Mouse (Mus musculus) hindlimb bud, embryonic 11.5 days (tissue): ENCODE measurements around the gene Slc29a2.
"Not testable (repeated sequence)": the region's sequence is repeated elsewhere in the genome, so short reads cannot be mapped to it uniquely, and the experiment has no call there.

ENCODE experiments used
- DNase-seq: peaks from one replicate; pipeline ENCODE4 v3.0.0-alpha.2; 2012; ENCODE audit warnings: low read depth, low spot score; ENCODE audit errors: extremely low spot score

The Slc29a2 gene

DNA sequence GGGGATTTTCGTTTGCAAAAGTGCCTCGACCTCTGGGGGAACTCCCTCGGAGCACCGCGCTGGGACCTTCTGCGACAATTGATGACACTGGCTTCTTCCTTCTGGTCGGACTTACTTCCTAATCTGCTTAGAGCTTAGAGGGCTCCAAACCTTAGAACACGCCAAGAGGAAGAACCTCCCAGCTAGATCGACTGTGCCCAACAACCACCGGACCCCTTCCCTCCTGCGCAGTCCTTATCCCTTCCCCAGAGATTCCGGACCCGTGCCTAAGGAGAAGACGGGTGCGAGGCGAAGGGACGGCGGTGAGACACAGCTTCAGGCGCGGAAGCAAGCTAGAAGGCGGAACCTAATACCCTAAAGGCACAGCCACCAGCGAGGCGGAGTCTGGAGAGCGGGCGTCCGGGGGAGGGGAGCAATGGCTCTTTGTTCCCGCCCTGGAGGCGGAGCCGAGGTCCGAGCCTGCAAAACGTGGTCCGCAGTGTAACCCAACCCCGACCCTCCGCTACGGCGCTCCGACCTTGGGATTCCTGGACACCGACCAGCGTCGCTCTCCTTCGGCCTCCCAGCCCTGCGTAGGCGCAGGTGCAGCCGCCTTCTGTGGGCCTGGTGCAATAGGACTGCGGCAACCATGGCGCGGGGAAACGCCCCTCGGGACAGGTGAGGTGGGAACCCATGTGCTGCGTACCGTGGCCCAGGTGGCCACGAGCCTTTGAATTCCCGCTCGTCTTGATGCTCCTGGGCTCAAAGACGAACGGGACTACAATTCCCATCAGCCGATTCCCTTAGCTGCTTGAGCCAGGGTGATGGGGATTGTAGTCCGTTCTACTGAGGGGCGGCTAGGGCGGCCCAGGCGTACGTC is at the start of gene Slc29a2:
TSS of gene Slc29a2 (plus strand) at position 240 of the 859 bp plus-strand sequence.
- DNase-seq: no peak

DNA sequence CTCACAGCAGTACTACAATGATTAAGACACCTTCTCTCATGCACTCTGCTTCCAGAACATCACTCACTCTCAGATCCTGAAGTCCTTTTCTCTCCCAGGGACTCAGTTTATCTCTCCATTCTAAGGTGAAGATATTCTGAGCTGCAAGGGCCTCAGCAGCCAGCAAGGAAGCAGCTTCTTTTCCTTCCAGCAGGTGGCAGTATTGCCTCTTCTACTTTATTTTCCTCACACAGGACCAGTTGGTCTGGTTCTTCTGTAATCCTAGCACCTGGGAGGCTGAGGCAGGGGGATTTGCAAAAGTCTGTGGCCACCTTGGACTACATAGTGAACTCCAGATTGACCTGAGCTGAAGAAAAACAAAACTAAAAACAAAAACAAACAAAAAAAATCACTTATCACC is 41.9 kb upstream of the Slc29a2 start:
- DNase-seq: peak; percentile 71

GRCm38 (mm10) chr19:4989013-4989412 is 34.6 kb upstream of the Slc29a2 start:
- DNase-seq: peak; percentile 72

DNA sequence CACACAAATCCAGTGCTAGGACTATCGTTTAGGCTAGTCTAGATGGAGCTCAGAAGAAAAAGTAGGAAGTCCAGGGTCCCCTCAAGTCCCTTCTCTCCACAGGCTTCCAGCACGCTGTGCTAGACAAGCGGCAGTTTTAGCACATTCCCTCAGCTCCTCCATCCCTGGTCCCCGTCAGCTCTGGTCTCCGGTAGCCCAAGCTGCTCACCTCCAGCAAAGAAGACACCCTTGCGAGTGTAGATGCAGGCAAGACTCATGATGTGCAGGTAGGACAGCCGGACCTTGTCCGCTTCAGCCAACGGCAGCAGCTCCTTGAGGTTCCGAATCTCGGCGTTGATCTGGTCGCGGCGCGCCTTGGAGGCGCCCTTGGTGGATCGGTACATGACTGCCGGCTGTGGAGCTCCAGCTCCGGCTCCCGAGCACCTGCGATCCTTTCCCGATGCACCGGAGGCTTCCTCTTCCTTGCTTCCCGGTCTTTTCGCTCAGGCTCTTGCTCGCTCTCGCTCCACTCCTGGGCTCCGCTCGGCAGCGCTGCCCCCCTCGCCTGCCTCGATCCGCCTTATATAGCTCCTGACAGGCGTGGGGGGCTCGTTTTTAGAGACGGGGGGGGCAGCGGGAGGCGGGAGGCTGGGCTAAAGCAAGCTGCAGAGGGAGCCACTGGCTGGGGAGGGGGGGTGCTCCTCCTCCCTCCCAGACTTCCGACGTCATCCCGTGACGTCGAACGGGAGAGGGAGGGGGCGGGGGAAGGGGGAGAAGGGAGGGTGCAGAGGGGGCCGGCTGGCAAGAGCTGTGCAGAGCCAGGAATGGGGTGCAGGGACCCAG is 34.0 kb upstream of the Slc29a2 start:
- DNase-seq: no peak

GRCm38 (mm10) chr19:4990256-4990625 is 33.4 kb upstream of the Slc29a2 start, which contains the start of gene Npas4:
TSS of gene Npas4 (minus strand) at chr19:4990316.
- no peak for DNase-seq

DNA sequence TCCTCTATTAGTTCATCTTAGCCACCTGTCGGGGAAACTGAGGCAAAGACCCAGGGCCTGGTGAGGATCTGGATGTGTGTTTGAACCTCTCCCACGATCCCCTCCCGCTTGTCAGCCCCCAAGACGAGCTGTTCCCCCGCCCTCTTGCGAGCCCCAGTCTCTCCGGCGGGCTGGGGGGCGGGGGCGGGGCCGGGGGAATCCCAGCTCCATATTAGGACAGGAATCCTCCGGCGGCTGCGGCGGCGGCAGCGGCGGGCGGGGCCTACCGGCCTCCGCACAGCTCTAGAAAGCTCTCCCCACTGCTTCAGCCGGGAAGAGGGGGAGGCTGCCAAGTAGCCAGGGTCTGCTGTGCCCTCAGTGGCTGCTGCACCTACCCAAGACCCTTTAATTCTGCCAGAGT is 32.9 kb upstream of the Slc29a2 start:
- no peak for DNase-seq

DNA sequence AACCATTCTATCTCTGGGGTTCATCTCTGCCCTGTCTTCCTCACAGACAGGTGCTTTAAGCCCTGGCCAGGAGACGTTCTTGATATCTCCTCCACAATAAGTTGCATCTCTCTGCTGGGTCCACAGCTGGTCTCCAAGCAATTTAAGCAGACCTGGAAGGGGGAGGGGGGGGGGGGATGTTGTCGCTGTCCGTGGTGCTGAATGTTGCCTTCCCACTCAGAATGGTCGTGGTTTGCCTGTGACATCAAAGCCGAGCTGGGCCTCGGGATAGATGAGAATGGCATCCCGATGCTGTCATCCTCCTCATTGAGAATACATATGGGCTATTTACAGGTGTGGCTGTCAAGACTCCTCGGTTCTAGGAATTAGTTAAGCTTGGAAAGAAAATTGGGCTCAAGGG is 31.3 kb upstream of the Slc29a2 start:
- no peak for DNase-seq

GRCm38 (mm10) chr19:4992904-4993303 is 30.8 kb upstream of the Slc29a2 start:
- no peak for DNase-seq

GRCm38 (mm10) chr19:4994043-4994442 is 29.6 kb upstream of the Slc29a2 start:
- no peak for DNase-seq

GRCm38 (mm10) chr19:4999445-5000140 is 24.1 kb upstream of the Slc29a2 start:
- no peak for DNase-seq

DNA sequence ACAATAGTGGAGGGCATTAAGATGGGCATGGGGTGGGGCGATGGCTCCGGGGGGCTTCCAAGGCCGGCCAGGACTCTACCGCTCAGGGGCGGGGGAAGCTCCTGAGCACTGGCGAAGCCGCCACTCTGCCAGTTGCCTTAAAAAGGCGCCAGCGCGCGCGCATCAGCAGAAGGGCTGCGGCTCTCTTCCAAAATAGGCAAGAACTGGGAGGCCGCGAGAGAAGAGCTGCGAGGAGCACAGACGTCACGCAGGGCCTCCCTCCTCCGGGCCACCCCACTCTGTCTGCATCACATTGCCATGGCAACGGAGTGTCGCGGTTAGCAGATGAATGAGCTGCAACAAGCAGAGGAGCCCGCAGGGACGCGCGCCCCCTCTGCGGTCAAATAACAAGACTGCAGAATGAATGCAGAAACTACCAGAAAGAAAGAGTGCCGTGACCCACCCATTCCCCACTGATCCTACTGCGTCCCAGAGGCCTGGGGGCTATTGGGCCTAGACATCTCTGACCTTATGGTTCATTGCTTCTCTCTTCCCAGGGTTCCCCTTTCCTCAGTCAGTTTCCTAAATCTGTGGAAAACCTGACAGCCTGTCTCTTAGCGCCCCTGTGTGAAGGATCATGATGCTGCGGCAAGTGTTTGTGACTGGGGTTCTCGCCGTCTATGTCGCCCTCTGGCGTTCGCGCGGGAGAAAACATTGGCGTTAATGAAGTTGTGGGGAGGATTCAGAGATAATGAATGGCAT is 21.8 kb upstream of the Slc29a2 start:
- DNase-seq: no peak

- DNase-seq: not testable (repeated sequence)
Measured at GRCm38 (mm10) chr19:5003644-5004043, 20.0 kb upstream of the Slc29a2 start.

- DNase-seq: no peak
Measured at GRCm38 (mm10) chr19:5004925-5005324, 18.7 kb upstream of the Slc29a2 start.

DNA sequence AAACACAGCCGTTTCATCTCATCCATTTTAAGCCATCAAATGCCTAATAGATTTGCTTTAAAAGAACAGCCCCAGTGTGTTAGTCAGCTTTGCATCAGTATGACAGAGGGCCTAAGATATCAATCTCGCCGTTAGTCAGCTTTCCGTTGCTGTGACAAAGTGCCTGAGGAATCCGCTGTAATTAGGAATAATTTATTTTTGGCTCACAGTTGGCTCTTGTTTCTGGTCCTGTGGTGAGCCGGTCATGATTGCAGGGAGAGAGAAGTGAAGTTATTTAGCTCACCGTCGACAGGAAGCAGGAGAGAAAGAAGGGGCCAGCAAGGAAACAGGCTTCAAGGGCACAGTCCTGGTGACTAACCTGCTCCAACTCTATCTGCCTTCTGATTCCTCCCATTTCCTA is 10.5 kb upstream of the Slc29a2 start:
- no peak for DNase-seq

DNA sequence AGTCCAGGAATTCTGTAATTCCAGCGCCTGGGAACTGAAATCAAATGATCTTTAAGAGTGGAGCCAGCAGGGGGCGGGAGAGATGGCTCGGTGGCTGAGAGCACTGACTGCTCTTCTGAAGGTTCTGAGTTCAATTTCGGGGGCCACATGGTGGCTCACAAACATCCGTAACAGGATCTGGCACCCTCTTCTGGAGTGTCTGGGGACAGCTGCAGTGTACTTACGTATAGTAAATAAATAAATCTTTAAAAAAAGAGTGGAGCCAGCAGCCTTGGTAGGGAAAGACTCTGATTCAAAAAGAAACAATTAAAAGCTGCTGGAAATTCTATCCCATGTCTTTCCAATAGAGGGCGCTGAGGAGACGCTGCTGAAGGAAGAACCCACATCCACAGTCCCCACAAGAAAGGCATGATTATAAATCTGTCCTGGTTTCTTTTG is 8.7 kb upstream of the Slc29a2 start:
- no peak for DNase-seq

DNA sequence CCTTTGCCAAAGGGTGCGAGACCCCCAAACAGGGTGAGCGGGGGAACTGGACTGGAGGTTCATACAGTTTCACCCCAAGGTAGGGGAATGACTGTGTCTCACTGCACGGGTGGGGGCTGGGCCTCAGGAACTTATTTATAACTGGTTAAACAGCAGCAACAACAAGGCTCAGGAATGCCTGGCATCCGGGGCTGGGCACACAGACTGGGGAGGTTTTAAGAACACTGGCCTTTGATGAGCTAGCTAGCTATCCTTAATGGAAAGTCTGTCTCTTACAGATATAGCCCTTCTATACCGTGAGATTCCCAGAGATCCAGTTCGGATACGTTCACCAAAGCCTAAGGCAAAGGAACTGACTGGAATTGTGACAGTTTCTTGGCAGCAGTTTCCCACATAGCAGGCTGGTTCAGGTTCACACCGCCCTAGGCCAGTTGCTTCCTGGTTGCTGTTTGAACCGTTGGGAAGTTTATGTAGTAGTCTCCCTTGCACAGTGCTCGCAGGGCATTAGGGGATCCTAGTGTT is 7.4 kb upstream of the Slc29a2 start:
- no peak for DNase-seq

- DNase-seq: no peak
Measured at GRCm38 (mm10) chr19:5016782-5017181, 6.9 kb upstream of the Slc29a2 start.

DNA sequence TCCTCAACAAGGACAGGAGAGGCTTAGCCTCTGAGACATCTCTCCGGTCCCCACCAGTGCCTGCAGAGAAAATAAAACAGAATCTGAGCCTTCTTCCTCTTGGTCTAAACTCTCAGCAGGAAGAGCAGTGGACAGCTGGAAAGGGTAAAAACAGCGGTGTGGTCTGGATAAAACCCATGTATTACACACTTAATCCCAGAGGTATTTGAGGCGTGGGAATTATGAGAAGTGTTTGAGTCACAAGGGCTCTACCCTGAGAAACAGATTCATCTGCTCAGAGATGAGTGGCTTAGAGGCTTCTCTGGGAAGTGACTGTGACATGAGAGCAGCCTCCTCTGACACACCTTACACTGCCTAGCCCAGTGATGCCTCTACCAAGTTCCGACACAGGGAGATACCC is 6.0 kb upstream of the Slc29a2 start:
- DNase-seq: no peak

DNA sequence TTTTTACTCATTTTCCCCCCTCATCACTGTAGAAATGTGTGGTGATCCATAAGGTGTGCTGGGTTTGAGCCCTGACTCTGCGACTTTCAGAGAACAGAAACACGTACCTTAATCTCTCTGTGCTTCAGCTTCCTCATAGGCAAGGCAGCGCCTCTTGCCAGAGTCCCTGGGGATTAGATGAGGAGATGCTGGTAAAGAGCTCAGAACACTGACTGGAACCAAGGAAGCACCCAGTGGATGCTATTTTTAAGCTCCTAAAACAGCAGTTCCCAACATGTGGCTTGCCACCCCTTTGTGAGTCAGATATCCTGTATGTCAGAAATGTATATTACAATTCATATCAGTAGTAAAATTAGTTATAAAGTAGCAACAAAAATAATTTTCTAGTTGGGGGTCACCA is 5.5 kb upstream of the Slc29a2 start:
- no peak for DNase-seq

GRCm38 (mm10) chr19:5021416-5021815 is 2.2 kb upstream of the Slc29a2 start:
- no peak for DNase-seq
